Mouse (Mus musculus) heart, adult 2 months (tissue): ENCODE data around the gene Rdh14. TPM values are rescaled to one million over a fixed set of nuclear protein-coding genes. Genes with fewer than 3 reads are reported as not detected.

Experiments
- DNase-seq, 2 experiments: peaks; one replicate each; pipeline ENCODE4 v3.0.0; 2021
- H3K27ac ChIP-seq: fragments of 200-600 bp; 2 replicates; pipeline ENCODE4 v1.8.1; 2022
- H3K27me3 ChIP-seq: fragments of 200-500 bp; 2 replicates; pipeline ENCODE4 v1.6.1; 2012; ENCODE audit warnings: mild to moderate bottlenecking, low read length, inconsistent platforms, mixed read lengths; ENCODE audit not compliant: control insufficient read depth, insufficient read depth
- H3K36me3 ChIP-seq: fragments of 200-500 bp; 2 replicates; pipeline ENCODE4 v1.6.1; 2012; ENCODE audit warnings: low read length, inconsistent platforms; ENCODE audit not compliant: control insufficient read depth, insufficient read depth
- H3K4me1 ChIP-seq: fragments of 200-500 bp; 2 replicates; pipeline ENCODE4 v1.6.1; 2011; ENCODE audit warnings: low read length; ENCODE audit not compliant: control insufficient read depth, insufficient read depth
- H3K4me3 ChIP-seq: fragments of 200-600 bp; 2 replicates; pipeline ENCODE4 v1.8.1; 2022
- H3K79me2 ChIP-seq: fragments of 200-500 bp; replicated peaks from 2 replicates; pipeline ENCODE4 v1.6.1; 2012; ENCODE audit warnings: mild to moderate bottlenecking, inconsistent platforms, low read length, moderate library complexity, mixed read lengths; ENCODE audit not compliant: control insufficient read depth, insufficient read depth
- H3K9ac ChIP-seq: fragments of 200-500 bp; 2 replicates; pipeline ENCODE4 v1.6.1; 2012; ENCODE audit warnings: low read depth, mild to moderate bottlenecking, control low read depth, inconsistent platforms, low read length, mixed read lengths
- CTCF ChIP-seq: fragments of 200-600 bp; IDR thresholded peaks from 2 replicates; pipeline ENCODE4 v1.8.1; 2022; ENCODE audit warnings: antibody characterized with exemption, mild to moderate bottlenecking, moderate library complexity
- EP300 ChIP-seq: fragments of 200-500 bp; IDR thresholded peaks from 2 replicates; pipeline ENCODE4 v1.6.1; 2011; ENCODE audit warnings: low read depth, low read length, control low read depth; ENCODE audit not compliant: insufficient read depth
- POLR2A ChIP-seq: fragments of 200-500 bp; IDR thresholded peaks from 2 replicates; pipeline ENCODE4 v1.6.1; 2011; ENCODE audit warnings: mild to moderate bottlenecking, low read depth, low read length, control low read depth; ENCODE audit not compliant: insufficient read depth
- WGBS: fragments of 180-500 bp; shearing (Covaris S2); methylation state at CpG from one replicate; pipeline ENCODE4 v1.1.7; 2018; 5-methylcytosine and 5-hydroxymethylcytosine counted together
- intact Hi-C: fragments of 180-260 bp; cut with DNase I; formaldehyde crosslinking; loops from one replicate; pipeline ENCODE4 v1.15.1; 2025
- long read RNA-seq: library from polyadenylated mRNA; stranded (forward); transcript quantifications from one replicate; pipeline ENCODE4 v2.0.0, GENCODE M21; 2021
- polyA plus RNA-seq: library from polyadenylated mRNA; depleted of rRNA; stranded (reverse); fragments of >200 nt; gene quantifications from 2 replicates; pipeline ENCODE4 v1.2.3, GENCODE M21; 2012; rRNA removed
- total RNA-seq, 2 experiments: library from RNA; stranded (reverse); gene quantifications; 2 replicates each; pipeline ENCODE4 v1.2.3; 2021

Gene Rdh14
- total RNA-seq (10 to 100 TPM; 51.5 to 58.7 TPM), polyA plus RNA-seq (25.4 and 36.6 TPM in 2 replicates)
- long read RNA-seq, transcript Rdh14-201 (2 exons, 1,480 nt): major isoform, 58 of 60 reads
- long read RNA-seq, partial matches to known transcripts: 0 of 60 reads
- long read RNA-seq, other reads (novel, unspliced or antisense): 2 of 60 reads

DNA sequence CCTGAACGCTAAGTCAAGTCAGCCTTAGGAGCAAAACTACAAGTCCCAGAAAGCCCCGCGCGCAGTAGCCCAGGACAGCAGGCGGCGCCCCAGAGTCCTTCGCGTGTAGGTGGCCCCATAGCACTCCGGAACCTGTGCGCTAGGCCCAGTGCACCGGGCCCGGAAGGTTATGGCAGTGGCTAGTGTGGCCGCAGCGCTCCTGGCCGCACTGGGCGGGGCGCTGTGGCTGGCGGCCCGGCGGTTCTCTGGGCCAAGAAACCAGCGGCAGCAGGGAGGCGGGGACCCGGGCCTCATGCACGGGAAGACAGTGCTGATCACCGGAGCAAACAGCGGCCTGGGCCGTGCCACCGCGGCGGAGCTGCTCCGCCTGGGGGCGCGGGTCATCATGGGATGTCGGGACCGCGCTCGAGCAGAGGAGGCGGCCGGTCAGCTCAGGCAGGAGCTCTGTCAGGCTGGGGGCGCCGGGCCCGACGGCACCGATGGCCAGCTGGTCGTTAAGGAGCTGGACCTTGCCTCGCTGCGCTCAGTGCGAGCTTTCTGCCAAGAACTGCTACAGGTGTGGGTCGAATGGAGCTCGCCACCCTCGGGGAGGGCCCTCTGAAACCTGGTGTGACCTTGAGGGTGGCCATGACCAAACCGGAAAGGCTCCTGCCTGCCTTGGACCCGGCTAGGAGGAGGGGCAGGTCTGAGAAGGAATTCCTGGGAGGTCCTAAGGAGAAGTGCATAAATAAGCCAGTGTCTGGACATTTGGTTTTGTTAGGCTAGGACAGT is at the start of gene Rdh14:
Rdh14 (plus strand) TSS at position 102 of the 771 bp plus-strand sequence.
- TF ChIP-seq CTCF: peak; percentile 94
- peak; percentile 81 for TF ChIP-seq POLR2A
- peak; percentile 63; the same call in 1 of the 2 replicates for TF ChIP-seq EP300

DNA sequence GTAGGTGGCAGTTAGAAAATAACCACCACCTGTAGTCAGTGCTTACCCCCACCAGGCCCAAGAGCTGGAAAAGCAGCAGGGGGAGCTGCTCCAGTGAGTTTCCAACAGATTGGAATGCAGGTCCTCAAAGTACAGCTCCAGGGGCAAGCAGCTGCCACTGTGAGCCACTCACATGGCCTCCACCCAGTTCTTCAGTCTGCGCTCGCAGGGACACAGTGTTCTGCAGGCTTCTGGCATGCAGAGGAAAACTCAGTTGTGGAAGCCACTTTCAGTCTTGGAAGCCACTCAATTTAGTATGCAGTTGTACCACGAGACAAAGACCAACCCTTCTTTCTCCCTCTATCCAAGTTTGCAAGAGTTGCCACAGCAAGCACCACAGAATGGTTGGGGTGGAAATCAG is 39.9 kb upstream of the Rdh14 start:
- Histone ChIP-seq H3K9ac (no peak overlapping the region), H3K36me3 (no peaks in the 10 kb centered on the region), H3K79me2 (no peaks in the 10 kb centered on the region), H3K27me3 (no peaks in the 10 kb centered on the region), H3K4me3 (no peak overlapping the region), H3K4me1 (no peaks in the 10 kb centered on the region), H3K27ac (no peak overlapping the region)
- WGBS: 48% methylated on average over 3 of the region's 3 CpGs
- TF ChIP-seq POLR2A (no peak), CTCF (peak; percentile 29), EP300 (0 out of 2 replicates have a peak, but pooled peaks have one; percentile 33)
- DNase-seq: peak in 1 of 2 experiments; percentile 30
- intact Hi-C loops: no loop called here

More for the DNA sequence above, at the start of gene Rdh14:
- Histone ChIP-seq H3K9ac (peak within 1 kb of the TSS; percentile 87), H3K4me3 (peak within 1 kb of the TSS; percentile 88), H3K79me2 (peaks cover 2% of the 10 kb centered on the region; the same call in 1 of the 2 replicates), H3K27me3 (no peaks in the 10 kb centered on the region), H3K27ac (peak within 1 kb of the TSS; percentile 99), H3K36me3 (peaks cover 22% of the 10 kb centered on the region), H3K4me1 (no peaks in the 10 kb centered on the region; the same call in none of the 2 replicates)
- under 1% methylated on average over 53 of the region's 53 CpGs for WGBS
- intact Hi-C loops: loop anchor here (2.0 kb wide), 1 partner anchor 1360 kb away; no protein-coding TSS in a partner anchor
- peak; percentile 96 to 97 for DNase-seq

DNA sequence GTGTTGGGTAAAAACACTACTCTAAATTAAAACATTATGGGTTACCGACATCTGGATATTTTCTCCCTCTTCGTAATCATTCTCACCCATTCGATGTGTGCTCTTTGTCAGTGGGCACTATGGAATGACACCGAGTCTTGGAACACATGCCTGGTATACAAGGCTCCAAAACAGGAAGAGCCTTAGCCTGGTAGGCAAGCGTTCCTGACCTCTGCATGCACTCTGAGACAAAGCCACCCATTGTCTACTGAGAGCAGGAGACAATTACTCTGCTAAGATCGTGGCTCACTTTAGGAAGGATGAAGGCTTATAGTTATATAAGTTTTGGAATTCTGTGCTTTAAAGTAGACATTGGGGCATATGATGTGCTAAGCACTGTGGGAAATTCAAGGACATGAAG is 32.8 kb upstream of the Rdh14 start:
- no peak overlapping the region for H3K27ac ChIP-seq
- no peaks in the 10 kb centered on the region for H3K4me1 ChIP-seq
- no peaks in the 10 kb centered on the region for H3K36me3 ChIP-seq
- no peak overlapping the region for H3K4me3 ChIP-seq
- H3K79me2 ChIP-seq: no peaks in the 10 kb centered on the region
- H3K27me3 ChIP-seq: no peaks in the 10 kb centered on the region
- no peak for DNase-seq
- no peak for TF ChIP-seq EP300
- TF ChIP-seq CTCF: no peak
- TF ChIP-seq POLR2A: no peak
- intact Hi-C loops: no loop called here
- WGBS: 45% methylated on average over 6 of the region's 6 CpGs
- no peak overlapping the region for H3K9ac ChIP-seq

DNA sequence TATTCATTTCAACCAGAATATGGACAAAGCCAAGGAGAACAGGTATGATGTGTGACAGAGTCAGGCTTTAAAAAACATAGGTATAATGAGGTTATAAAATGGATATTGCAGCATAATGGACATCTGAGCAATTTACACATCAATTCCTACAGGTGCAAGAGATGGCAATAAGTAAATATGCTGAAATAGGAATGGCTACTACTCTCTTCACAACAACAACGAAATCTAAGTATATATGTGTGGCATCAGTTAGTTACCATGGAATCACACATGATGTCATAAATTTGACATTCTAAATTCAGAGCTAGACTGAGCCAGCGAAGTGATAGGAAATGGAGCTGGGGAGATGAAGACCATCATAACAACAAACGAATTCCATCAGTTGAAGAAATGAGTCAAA is 20.9 kb upstream of the Rdh14 start, which contains the start of gene Nt5c1b:
Nt5c1b (plus strand) TSS at position 301 of the 400 bp plus-strand sequence.
- no peak for DNase-seq
- Histone ChIP-seq H3K27me3 (no peaks in the 10 kb centered on the region), H3K79me2 (no peaks in the 10 kb centered on the region), H3K4me3 (no peak within 1 kb of the TSS), H3K36me3 (no peaks in the 10 kb centered on the region), H3K27ac (no peak within 1 kb of the TSS), H3K9ac (no peak within 1 kb of the TSS), H3K4me1 (no peaks in the 10 kb centered on the region)
- TF ChIP-seq EP300: no peak
- no peak for TF ChIP-seq POLR2A
- no peak for TF ChIP-seq CTCF
- WGBS: 60% methylated on average over 3 of the region's 3 CpGs
- intact Hi-C loops: no loop called here

DNA sequence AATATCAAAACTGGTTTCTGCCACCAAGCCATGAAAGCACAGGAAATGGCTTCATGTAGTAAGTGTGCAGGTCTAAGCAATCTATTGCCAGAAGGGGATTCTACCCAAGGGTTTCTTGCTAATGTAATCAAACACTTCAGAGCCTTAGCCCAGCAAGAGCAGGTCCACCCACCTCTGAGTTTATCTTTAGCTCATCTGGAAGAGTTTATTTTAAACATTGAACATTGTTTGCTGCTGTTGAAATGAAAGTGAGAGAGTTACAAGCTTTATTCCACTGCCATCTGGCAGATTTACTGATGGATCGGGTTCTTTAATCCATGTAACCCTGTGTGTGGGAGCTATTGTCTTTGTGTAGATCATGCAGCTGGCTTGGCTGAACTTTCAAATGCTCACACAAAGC is 10.2 kb downstream of the Rdh14 start:
- Histone ChIP-seq H3K4me1 (no peaks in the 10 kb centered on the region), H3K4me3 (no peak overlapping the region), H3K9ac (no peak overlapping the region), H3K27ac (no peak overlapping the region), H3K36me3 (no peaks in the 10 kb centered on the region), H3K79me2 (no peaks in the 10 kb centered on the region), H3K27me3 (no peaks in the 10 kb centered on the region)
- DNase-seq: no peak
- TF ChIP-seq EP300: no peak
- TF ChIP-seq POLR2A: no peak
- no peak for TF ChIP-seq CTCF
- 94% methylated on average over 1 of the region's 1 CpGs for WGBS
- intact Hi-C loops: no loop called here

DNA sequence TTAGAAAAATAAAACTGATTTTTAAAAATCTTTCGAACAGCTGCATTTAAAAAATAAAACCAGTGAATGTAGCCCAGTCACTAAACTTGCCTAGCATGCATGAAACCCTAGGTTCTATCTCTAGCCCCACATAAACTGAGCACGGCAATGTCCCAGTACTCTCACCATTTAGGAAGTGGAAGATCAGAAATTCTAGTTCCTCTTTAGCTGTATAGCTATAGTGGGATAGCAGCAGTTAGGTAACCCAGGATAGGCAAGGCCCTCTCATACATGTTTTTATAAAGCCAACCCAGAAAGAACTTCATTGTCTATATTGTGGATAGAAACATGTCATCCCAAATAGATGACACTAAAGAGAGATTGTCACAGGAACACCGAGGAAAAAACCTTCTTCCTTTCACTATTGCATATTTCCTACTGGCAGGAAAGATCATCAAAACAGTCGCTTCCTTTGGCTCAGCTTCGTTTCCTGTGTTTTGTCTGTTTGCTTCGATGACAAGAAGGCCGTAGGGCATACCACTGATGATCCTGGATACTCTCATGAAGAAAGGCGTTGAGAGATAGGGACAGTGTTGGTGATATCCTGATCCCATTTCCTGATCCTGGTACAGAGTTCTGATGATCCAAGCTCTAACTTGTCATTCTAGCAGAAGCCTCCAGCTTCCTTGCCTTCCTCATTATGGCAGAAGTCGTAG is 12.0 kb downstream of the Rdh14 start:
- no peaks in the 10 kb centered on the region for H3K4me1 ChIP-seq
- no peaks in the 10 kb centered on the region for H3K79me2 ChIP-seq
- no peaks in the 10 kb centered on the region for H3K27me3 ChIP-seq
- no peak for DNase-seq
- WGBS: 43% methylated on average over 9 of the region's 9 CpGs
- TF ChIP-seq EP300 (no peak), CTCF (no peak), POLR2A (no peak)
- H3K27ac ChIP-seq: no peak overlapping the region
- no peaks in the 10 kb centered on the region for H3K36me3 ChIP-seq
- H3K4me3 ChIP-seq: no peak overlapping the region
- intact Hi-C loops: no loop called here
- H3K9ac ChIP-seq: no peak overlapping the region
